Mouse (Mus musculus): Measurements from ENCODE around the gene Ppp1r27.

- no peak for TF ChIP-seq POLR2A (IDR thresholded peaks at IDR 0.05; ENCODE audit: borderline replicate concordance, extremely low read depth, low read depth, low read length)
- no peak for TF ChIP-seq CTCF (IDR thresholded peaks at IDR 0.05; ENCODE audit: insufficient read depth, low read length)
These were observed 37.6 kb upstream of the Ppp1r27 start for GRCm38 (mm10) chr11:120588531-120588930.

Data from lung, adult 2 months (tissue).